Mouse (Mus musculus) olfactory bulb, adult 2 months (tissue): ENCODE results near the gene Fbxo27. TPM values are rescaled to one million over a fixed set of nuclear protein-coding genes. Genes with fewer than 3 reads are reported as not detected.
"Not testable (repeated sequence)": the region's sequence is repeated elsewhere in the genome, so short reads cannot be mapped to it uniquely, and the experiment has no call there.

Experiments
- H3K27ac ChIP-seq: fragments of 200-500 bp; 2 replicates; pipeline ENCODE4 v1.5.1; 2012; ENCODE audit warnings: low read depth, low read length; ENCODE audit not compliant: insufficient read depth
- H3K4me1 ChIP-seq: fragments of 200-500 bp; 2 replicates; pipeline ENCODE4 v1.6.1; 2012; ENCODE audit warnings: low read length; ENCODE audit not compliant: control insufficient read depth, insufficient read depth
- H3K4me3 ChIP-seq: fragments of 200-500 bp; 2 replicates; pipeline ENCODE4 v1.5.1; 2012; ENCODE audit warnings: mild to moderate bottlenecking, low read depth, low read length, moderate library complexity; ENCODE audit not compliant: insufficient read depth
- CTCF ChIP-seq: fragments of 200-500 bp; IDR thresholded peaks from 2 replicates; pipeline ENCODE4 v1.5.1; 2012; ENCODE audit warnings: low read depth, mild to moderate bottlenecking, low read length, moderate library complexity; ENCODE audit not compliant: insufficient read depth
- POLR2A ChIP-seq: fragments of 200-500 bp; IDR thresholded peaks from 2 replicates; pipeline ENCODE4 v1.6.1; 2012; ENCODE audit warnings: mild to moderate bottlenecking, low read depth, low read length, moderate library complexity; ENCODE audit not compliant: insufficient read depth
- WGBS: fragments of 180-500 bp; shearing (Covaris S2); methylation state at CpG from one replicate; pipeline ENCODE4 v1.1.7; 2018; 5-methylcytosine and 5-hydroxymethylcytosine counted together
- polyA plus RNA-seq: library from polyadenylated mRNA; stranded (reverse); fragments of >200 nt; gene quantifications from 2 replicates; pipeline ENCODE4 v1.2.4, GENCODE M21; 2012; ENCODE audit warnings: low replicate concordance; ENCODE audit not compliant: missing spikeins, insufficient read depth, insufficient read length

Gene Fbxo27
- not detected in 2 replicates for polyA plus RNA-seq

- 0 out of 2 replicates have a peak within 1 kb of the TSS, but pooled peaks have one; percentile 10 for H3K27ac ChIP-seq
- peaks cover 12% of the 10 kb centered on the region for H3K4me1 ChIP-seq
- TF ChIP-seq POLR2A (no peak), CTCF (no peak)
- H3K4me3 ChIP-seq, result peak within 1 kb of the TSS; percentile 61
- 24% methylated on average over 30 of the region's 30 CpGs for WGBS
Observed at GRCm38 (mm10) chr7:28692545-28693320, at the start of gene Fbxo27. Gene Fbxo27, plus strand, starts transcription at chr7:28692849.

DNA sequence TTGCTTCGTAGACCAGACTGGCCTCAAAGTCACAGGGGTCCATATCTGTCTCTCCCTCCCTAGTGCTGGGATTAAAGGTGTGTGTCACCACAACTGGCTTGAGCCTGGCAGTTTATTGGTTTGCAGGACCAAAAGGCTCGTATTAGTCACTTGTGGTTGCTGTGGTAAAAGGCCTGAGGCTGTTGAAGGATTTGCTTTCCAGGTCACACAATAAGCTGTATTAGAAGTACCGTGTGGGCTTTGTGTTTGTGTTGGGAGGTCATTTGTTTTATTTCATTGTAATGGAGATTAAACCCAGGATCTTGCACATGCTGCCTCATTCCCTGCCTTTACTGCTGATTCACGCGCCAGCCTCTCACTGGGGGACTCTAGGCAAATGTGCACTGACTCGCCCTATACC is 47.3 kb upstream of the Fbxo27 start:
- Histone ChIP-seq H3K4me3 (no peak overlapping the region), H3K4me1 (no peaks in the 10 kb centered on the region), H3K27ac (no peak overlapping the region)
- WGBS, result 57% methylated on average over 6 of the region's 6 CpGs
- no peak for TF ChIP-seq POLR2A

- TF ChIP-seq POLR2A, result no peak
- no peak for TF ChIP-seq CTCF
- 88% methylated on average over 2 of the region's 2 CpGs for WGBS
Observed at GRCm38 (mm10) chr7:28645947-28646475, 46.6 kb upstream of the Fbxo27 start.

GRCm38 (mm10) chr7:28647016-28647415 is 45.6 kb upstream of the Fbxo27 start:
- Histone ChIP-seq H3K27ac (no peak overlapping the region), H3K4me1 (no peaks in the 10 kb centered on the region), H3K4me3 (no peak overlapping the region)
- WGBS, result 53% methylated on average over 7 of the region's 7 CpGs
- TF ChIP-seq CTCF (no peak), POLR2A (no peak)

More at GRCm38 (mm10) chr7:28645947-28646475, 46.6 kb upstream of the Fbxo27 start:
- H3K27ac ChIP-seq, result no peak overlapping the region
- H3K4me3 ChIP-seq, result no peak overlapping the region
- H3K4me1 ChIP-seq, result no peaks in the 10 kb centered on the region

- TF ChIP-seq CTCF, result no peak
- TF ChIP-seq POLR2A, result no peak
- no peaks in the 10 kb centered on the region for H3K4me1 ChIP-seq
- 93% methylated on average over 2 of the region's 2 CpGs for WGBS
- H3K27ac ChIP-seq, result no peak overlapping the region
- H3K4me3 ChIP-seq, result no peak overlapping the region
Observed at GRCm38 (mm10) chr7:28651157-28651556, 41.5 kb upstream of the Fbxo27 start.

GRCm38 (mm10) chr7:28656430-28656829 is 36.2 kb upstream of the Fbxo27 start:
- Histone ChIP-seq H3K4me3 (no peak overlapping the region), H3K4me1 (no peaks in the 10 kb centered on the region), H3K27ac (no peak overlapping the region)
- TF ChIP-seq POLR2A (no peak), CTCF (no peak)
- 69% methylated on average over 4 of the region's 4 CpGs for WGBS

DNA sequence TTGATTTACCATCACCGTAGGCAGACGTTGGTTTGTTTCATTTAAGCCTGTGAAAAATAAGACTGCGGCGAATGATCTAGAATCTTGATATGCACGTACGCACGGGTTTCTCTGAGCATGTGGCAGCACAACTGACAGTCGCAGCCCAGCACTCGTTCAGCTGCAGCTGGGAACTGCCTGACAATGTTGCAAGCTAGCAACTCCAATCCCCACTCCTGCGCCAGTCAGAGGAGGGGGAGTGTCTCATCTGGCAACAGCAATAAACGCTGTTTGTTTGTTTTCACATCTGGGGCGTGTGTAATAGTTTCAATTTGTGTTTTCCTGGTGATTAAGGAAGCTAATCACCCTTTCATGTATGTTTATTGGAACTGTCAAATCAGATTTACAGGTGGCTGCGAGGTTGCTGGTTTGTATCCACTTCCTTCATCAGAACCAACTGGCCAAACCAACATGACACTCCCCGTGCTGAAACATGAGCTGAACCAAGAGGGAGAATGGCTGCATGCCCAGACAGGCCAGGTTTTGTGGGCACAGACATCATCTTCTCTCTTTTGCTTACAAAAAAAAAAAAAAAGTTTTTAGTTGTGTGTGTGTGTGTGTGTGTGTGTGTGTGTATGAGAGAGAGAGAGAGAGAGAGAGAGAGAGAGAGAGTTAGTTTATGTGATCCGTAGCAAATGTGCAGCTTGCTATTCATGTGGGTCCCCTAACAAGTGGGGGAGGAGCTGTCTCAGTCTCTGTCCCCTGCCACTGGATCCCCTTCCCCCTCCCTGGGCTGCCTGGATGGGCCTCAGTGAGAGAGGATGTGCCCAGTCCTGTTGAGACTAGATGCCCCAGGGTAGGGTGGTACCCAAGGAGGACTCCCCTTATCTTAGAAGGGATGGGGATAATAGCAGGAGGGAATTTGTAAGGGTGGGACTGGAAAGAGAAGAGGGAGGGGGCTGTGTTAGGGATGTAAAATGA is 26.7 kb upstream of the Fbxo27 start:
- H3K4me3 ChIP-seq, result no peak overlapping the region; the same call in 1 of the 2 replicates
- 12% methylated on average over 15 of the region's 15 CpGs for WGBS
- H3K27ac ChIP-seq, result no peak overlapping the region
- H3K4me1 ChIP-seq, result peaks cover 8% of the 10 kb centered on the region
- no peak for TF ChIP-seq CTCF
- no peak for TF ChIP-seq POLR2A

GRCm38 (mm10) chr7:28671172-28671571 is 21.5 kb upstream of the Fbxo27 start:
- no peak overlapping the region for H3K4me3 ChIP-seq
- WGBS, result 72% methylated on average over 4 of the region's 4 CpGs
- no peak for TF ChIP-seq POLR2A
- no peak for TF ChIP-seq CTCF
- H3K27ac ChIP-seq, result no peak overlapping the region
- H3K4me1 ChIP-seq, result 0 out of 2 replicates have a peak, but pooled peaks cover under 1% of the 10 kb centered on the region

DNA sequence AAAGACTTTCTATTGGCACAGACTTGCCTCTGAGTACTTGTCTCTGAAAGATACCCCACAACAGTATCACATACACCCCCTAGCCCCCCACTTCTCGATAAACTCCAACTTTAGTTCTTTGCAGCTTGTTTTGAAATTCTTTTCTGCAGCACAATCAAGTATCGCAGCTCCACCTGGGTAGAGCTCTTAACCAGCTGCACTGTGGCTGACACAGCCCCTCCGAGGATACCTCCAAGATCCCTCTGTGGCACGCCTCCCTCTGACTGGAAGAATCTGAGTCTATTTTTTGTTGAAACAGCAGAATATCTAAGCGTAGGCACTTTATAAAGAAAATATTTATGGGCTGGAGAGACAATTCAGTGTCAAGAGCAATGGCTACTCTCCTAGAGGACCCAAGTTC is 20.4 kb upstream of the Fbxo27 start:
- TF ChIP-seq POLR2A (no peak), CTCF (no peak)
- Histone ChIP-seq H3K27ac (no peak overlapping the region), H3K4me3 (no peak overlapping the region), H3K4me1 (no peaks in the 10 kb centered on the region)
- 85% methylated on average over 5 of the region's 5 CpGs for WGBS

DNA sequence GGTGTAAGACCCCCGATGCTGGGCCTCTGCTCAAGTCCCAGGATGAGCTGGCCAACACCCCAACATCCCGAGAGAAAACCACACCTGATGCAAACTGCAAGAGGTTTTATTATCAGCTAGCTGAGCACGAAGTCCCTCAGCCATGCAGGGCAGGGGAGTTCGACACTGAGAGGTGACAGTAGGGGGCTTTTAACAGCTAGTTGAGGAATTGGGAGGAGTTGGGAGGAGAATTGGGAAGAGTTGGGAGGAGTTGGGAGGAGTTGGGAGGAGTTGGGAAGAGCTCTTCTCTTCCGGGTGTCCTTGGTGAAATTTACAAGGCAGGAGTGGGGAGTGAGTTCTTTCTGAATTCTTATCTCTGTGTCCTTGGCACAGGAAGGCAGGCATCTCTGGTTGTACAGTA is 19.9 kb upstream of the Fbxo27 start:
- H3K4me3 ChIP-seq, H3K27ac ChIP-seq, H3K4me1 ChIP-seq: not testable (repeated sequence)
- 69% methylated on average over 5 of the region's 5 CpGs for WGBS
